Mouse (Mus musculus): Measurements from ENCODE around the gene Agtr1a. TPM values are rescaled to one million over a fixed set of nuclear protein-coding genes. Genes with fewer than 3 reads are reported as not detected.

The Agtr1a gene
- total RNA-seq, 2 experiments from 2014 or later, result 0.91 to 1.1 TPM

DNA sequence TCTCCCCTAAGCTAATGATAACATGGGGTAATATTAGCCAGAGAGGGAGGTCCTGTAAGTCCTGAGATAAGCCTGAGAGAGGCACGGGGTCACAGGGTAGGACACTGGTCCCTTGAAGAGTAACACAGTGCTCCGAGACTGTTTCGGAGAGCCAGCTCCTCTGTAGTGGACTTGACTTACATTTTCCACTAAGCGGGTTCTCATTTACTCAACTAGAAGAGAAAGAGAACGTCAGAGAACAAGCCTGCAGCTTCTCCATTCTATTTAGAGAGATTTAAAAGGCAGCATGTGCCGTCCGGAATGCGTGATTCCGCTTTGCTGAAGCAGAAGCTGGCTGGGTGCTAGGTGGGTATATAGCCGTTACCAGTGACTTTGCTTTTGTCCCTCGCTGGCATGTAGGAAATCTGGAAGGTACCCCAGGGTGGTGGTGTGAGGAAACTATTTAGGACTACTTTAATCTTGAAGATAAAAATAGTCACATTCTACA lies 9.2 kb downstream of the Agtr1a start:
- no peak overlapping the region for H3K27ac ChIP-seq
- TF ChIP-seq CTCF (IDR thresholded peaks at IDR 0.05), result no peak
- intact Hi-C loops (cut with DNase I), result no loop called here
- no peak for DNase-seq (ENCODE audit: extremely low spot score in 1 of 2, low spot score in 2 of 2)
- no peak overlapping the region for H3K4me3 ChIP-seq

GRCm38 (mm10) chr13:30346881-30347280 lies 10.6 kb downstream of the Agtr1a start:
- Histone ChIP-seq H3K4me3 (no peak overlapping the region), H3K27ac (no peak overlapping the region)
- intact Hi-C loops (cut with DNase I), result no loop called here
- no peak for DNase-seq (ENCODE audit: extremely low spot score in 1 of 2, low spot score in 2 of 2)
- TF ChIP-seq CTCF (IDR thresholded peaks at IDR 0.05), result no peak

DNA sequence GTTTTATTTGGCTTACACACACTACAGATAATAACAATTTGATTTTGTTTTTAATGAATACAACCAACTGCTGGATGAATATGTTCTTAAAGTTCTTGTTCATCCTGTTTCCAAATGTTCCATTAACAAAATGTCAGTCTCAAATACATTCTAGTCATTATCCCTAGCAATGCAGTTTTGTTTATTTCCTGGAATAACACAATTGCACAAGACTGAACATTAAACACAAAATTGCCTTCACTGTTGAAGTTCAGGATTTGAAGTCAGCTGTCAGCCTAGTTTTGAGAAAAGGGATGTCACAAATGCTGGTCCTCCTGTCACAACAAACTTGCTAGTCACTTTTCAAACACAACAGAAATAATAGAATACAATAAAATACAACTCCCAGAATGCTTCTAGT lies 12.1 kb downstream of the Agtr1a start:
- intact Hi-C loops (cut with DNase I), result no loop called here
- no peak for TF ChIP-seq CTCF (IDR thresholded peaks at IDR 0.05)

DNA sequence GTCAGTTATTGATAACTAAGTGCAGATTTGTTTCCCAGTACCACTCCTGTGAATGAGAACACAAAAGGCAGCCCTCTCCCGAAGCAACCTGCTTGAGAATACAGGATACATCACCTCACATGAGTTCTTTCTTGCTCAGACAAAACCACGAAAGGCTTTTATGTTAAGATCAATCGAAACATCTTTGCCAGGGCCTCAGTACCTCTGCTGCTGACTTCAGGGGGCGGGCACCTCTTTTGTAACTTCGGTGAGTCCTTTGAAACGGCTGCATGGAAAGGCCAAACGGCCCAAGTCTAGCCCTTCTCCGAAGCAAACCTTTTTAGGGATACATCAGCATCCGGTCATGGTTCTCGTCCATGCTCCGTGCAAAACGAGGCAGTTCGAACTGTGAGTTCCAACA lies 15.7 kb downstream of the Agtr1a start:
- Histone ChIP-seq H3K4me3 (no peak overlapping the region), H3K27ac (no peak overlapping the region)
- no peak for TF ChIP-seq CTCF (IDR thresholded peaks at IDR 0.05)
- intact Hi-C loops (cut with DNase I), result no loop called here
- DNase-seq (ENCODE audit: extremely low spot score in 1 of 2, low spot score in 2 of 2), result no peak

More for the DNA sequence above, 12.1 kb downstream of the Agtr1a start:
- no peak overlapping the region for H3K27ac ChIP-seq
- H3K4me3 ChIP-seq, result no peak overlapping the region
- no peak for DNase-seq (ENCODE audit: extremely low spot score in 1 of 2, low spot score in 2 of 2)

DNA sequence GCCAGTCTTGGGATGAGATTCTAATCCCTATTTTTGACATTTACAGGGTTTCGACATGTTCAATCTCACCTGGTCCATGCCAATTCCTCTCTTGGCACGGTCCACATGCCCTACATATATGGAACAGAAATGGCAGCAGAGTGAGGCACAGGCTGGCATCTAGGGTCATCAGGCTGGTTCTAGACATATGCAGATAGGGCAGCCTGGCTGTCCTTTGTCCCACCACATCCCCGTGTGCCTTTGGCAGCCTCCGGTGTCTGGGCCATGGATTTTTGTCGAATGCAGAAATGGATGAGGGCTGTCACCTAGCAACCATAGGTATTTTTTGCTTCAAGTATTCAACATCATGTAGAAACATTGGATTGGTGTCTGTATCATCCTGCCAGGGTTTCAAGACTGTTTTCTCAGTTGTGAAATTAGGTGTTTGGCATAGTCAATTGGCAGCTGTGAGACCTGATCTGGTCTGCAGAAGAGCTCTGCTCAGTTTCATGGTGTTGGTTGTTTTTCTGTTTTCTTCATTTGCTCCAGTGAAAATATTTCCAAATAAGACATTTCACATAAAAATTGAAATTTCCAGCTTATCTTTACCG lies 18.8 kb downstream of the Agtr1a start:
- TF ChIP-seq CTCF (IDR thresholded peaks at IDR 0.05), result no peak
- no peak for DNase-seq (ENCODE audit: extremely low spot score in 1 of 2, low spot score in 2 of 2)
- intact Hi-C loops (cut with DNase I), result no loop called here
- Histone ChIP-seq H3K4me3 (no peak overlapping the region), H3K27ac (no peak overlapping the region)

DNA sequence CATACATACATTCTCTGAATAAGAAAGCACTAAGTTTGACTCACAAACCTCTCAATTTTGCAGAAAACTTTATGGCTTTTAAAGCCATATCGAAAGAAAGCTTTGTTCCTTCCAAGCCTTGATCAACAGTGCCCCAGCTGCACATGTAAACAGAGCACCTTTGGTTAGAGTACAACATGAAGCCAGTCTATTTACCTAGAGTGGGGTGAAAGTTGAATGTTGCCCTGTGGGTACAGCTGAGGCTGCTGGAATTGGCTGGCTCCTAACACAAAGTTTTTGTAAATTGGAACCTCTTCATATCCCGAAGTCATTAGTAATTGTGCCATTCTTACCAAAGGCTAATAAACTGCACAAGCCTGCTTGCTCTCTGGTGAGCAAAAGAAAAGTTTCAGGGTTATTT lies 19.7 kb downstream of the Agtr1a start:
- intact Hi-C loops (cut with DNase I), result no loop called here
- H3K27ac ChIP-seq, result no peak overlapping the region
- TF ChIP-seq CTCF (IDR thresholded peaks at IDR 0.05), result no peak
- DNase-seq (ENCODE audit: extremely low spot score in 1 of 2, low spot score in 2 of 2), result no peak
- no peak overlapping the region for H3K4me3 ChIP-seq

GRCm38 (mm10) chr13:30358456-30359168 lies 22.4 kb downstream of the Agtr1a start:
- no peak for DNase-seq (ENCODE audit: extremely low spot score in 1 of 2, low spot score in 2 of 2)
- TF ChIP-seq CTCF (IDR thresholded peaks at IDR 0.05), result no peak; the same call in 1 of the 2 replicates

GRCm38 (mm10) chr13:30359886-30360285 lies 23.6 kb downstream of the Agtr1a start:
- H3K4me3 ChIP-seq, result no peak overlapping the region
- intact Hi-C loops (cut with DNase I), result no loop called here

More at GRCm38 (mm10) chr13:30358456-30359168, 22.4 kb downstream of the Agtr1a start:
- no peak overlapping the region for H3K27ac ChIP-seq
- intact Hi-C loops (cut with DNase I), result no loop called here
- H3K4me3 ChIP-seq, result no peak overlapping the region

GRCm38 (mm10) chr13:30361002-30361401 lies 24.8 kb downstream of the Agtr1a start:
- H3K4me3 ChIP-seq, result no peak overlapping the region
- H3K27ac ChIP-seq, result no peak overlapping the region
- intact Hi-C loops (cut with DNase I), result no loop called here
- TF ChIP-seq CTCF (IDR thresholded peaks at IDR 0.05), result no peak
- no peak for DNase-seq (ENCODE audit: extremely low spot score in 1 of 2, low spot score in 2 of 2)

More at GRCm38 (mm10) chr13:30359886-30360285, 23.6 kb downstream of the Agtr1a start:
- H3K27ac ChIP-seq, result no peak overlapping the region
- DNase-seq (ENCODE audit: extremely low spot score in 1 of 2, low spot score in 2 of 2), result no peak
- TF ChIP-seq CTCF (IDR thresholded peaks at IDR 0.05), result no peak

GRCm38 (mm10) chr13:30362048-30362447 lies 25.8 kb downstream of the Agtr1a start:
- no peak for TF ChIP-seq CTCF (IDR thresholded peaks at IDR 0.05)
- H3K4me3 ChIP-seq, result no peak overlapping the region
- intact Hi-C loops (cut with DNase I), result no loop called here
- no peak overlapping the region for H3K27ac ChIP-seq
- no peak for DNase-seq (ENCODE audit: extremely low spot score in 1 of 2, low spot score in 2 of 2)

GRCm38 (mm10) chr13:30364097-30364625 lies 27.9 kb downstream of the Agtr1a start:
- no peak for TF ChIP-seq CTCF (IDR thresholded peaks at IDR 0.05)
- intact Hi-C loops (cut with DNase I), result no loop called here
- Histone ChIP-seq H3K27ac (no peak overlapping the region), H3K4me3 (no peak overlapping the region)
- no peak for DNase-seq (ENCODE audit: extremely low spot score in 1 of 2, low spot score in 2 of 2)

DNA sequence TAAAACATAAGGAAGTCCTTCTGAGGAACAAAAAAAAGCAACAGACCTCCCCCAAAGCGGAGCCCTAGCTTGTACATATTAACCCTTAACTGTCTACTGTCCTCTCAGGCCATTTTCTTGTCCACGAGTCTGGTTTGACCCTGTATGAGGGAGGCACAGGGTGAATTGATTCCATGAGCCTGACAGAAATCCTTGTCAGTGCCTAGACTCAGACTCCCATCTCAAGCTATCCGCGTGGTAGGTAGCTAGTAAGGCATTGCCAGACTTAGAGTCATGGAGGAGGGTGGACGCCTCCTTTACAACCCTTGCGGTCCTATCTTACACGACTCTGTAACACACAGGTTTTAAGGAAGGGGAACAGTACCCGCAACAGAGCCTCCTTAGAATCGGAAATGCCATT lies 28.5 kb downstream of the Agtr1a start:
- DNase-seq (ENCODE audit: extremely low spot score in 1 of 2, low spot score in 2 of 2), result no peak
- no peak for TF ChIP-seq CTCF (IDR thresholded peaks at IDR 0.05)
- no peak overlapping the region for H3K4me3 ChIP-seq
- intact Hi-C loops (cut with DNase I), result no loop called here
- no peak overlapping the region for H3K27ac ChIP-seq

Measured in left cerebral cortex, adult 2 months (tissue).